Mouse (Mus musculus) megakaryocyte, embryonic 14.5 days (primary cell): ENCODE measurements around the gene Lmo1.

Experiments used
- FLI1 ChIP-seq: IDR thresholded peaks from 2 replicates; pipeline ENCODE4 v1.6.1; 2012; ENCODE audit warnings: low read length, inconsistent platforms, mixed read lengths
- GATA1 ChIP-seq: IDR thresholded peaks from 3 replicates; pipeline ENCODE4 v1.6.1; 2012; ENCODE audit warnings: mixed read lengths, low read length, inconsistent platforms, borderline replicate concordance

GRCm38 (mm10) chr7:109168716-109169115 lies 6.3 kb downstream of the Lmo1 start:
- TF ChIP-seq GATA1 (no peak), FLI1 (no peak)
